29 mouse cellular contexts compared by ENCODE assay signal in genomic region chr7:66090676-66091190, GRCm38 (mm10). TPM values are rescaled to one million over a fixed set of nuclear protein-coding genes. Genes with fewer than 3 reads are reported as not detected.
"Had no signal": no experiment of that assay in that cellular context is flagged by ENCODE, and none has a peak within 500 bp of the region (broad histone marks: within the 10 kb centered on the region; RNA-seq: fewer than 3 reads in every experiment).

No protein-coding gene starts in this region.

- H3K4me3 ChIP-seq: intestine, embryonic 15.5 days; limb, embryonic 12.5 days; limb, embryonic 15.5 days; liver, embryonic 13.5 days; midbrain, embryonic 12.5 days; midbrain, embryonic 15.5 days; neural tube, embryonic 12.5 days; neural tube, embryonic 15.5 days had no signal

- H3K9ac ChIP-seq: intestine, embryonic 15.5 days; limb, embryonic 12.5 days; limb, embryonic 15.5 days; liver, embryonic 13.5 days; midbrain, embryonic 12.5 days; midbrain, embryonic 15.5 days; neural tube, embryonic 12.5 days; neural tube, embryonic 15.5 days had no signal

- ATAC-seq: midbrain, embryonic 15.5 days had no signal

- H3K4me1 ChIP-seq: intestine, embryonic 15.5 days; limb, embryonic 12.5 days; limb, embryonic 15.5 days; liver, embryonic 13.5 days; midbrain, embryonic 12.5 days; midbrain, embryonic 15.5 days; neural tube, embryonic 12.5 days; neural tube, embryonic 15.5 days had no signal

- H3K4me2 ChIP-seq: intestine, embryonic 15.5 days; limb, embryonic 12.5 days; limb, embryonic 15.5 days; liver, embryonic 13.5 days; midbrain, embryonic 12.5 days; midbrain, embryonic 15.5 days; neural tube, embryonic 12.5 days; neural tube, embryonic 15.5 days had no signal

- H3K27me3 ChIP-seq: intestine, embryonic 15.5 days; limb, embryonic 12.5 days; limb, embryonic 15.5 days; liver, embryonic 13.5 days; midbrain, embryonic 12.5 days; midbrain, embryonic 15.5 days; neural tube, embryonic 12.5 days; neural tube, embryonic 15.5 days had no signal

- H3K9me3 ChIP-seq: intestine, embryonic 15.5 days; limb, embryonic 12.5 days; limb, embryonic 15.5 days; liver, embryonic 13.5 days; midbrain, embryonic 12.5 days; midbrain, embryonic 15.5 days; neural tube, embryonic 12.5 days; neural tube, embryonic 15.5 days had no signal

- DNase-seq: layer of hippocampus, postnatal 36 days; left cerebral cortex, postnatal 4 days; liver, embryonic 13.5 days; lung, adult 2 months; lung, postnatal 14 days; lung, postnatal 4 days; right cerebral cortex, adult 18-20 months; right cerebral cortex, postnatal 14 days; right cerebral cortex, postnatal 4 days; thymus, adult 2 months; thymus, postnatal 14 days; thymus, postnatal 4 days had no signal

- H3K27ac ChIP-seq: intestine, embryonic 15.5 days; kidney, postnatal 0 days; limb, embryonic 12.5 days; limb, embryonic 15.5 days; liver, embryonic 13.5 days; midbrain, embryonic 12.5 days; midbrain, embryonic 15.5 days; neural tube, embryonic 12.5 days; neural tube, embryonic 15.5 days; stomach, postnatal 0 days had no signal

RNA-seq across cellular contexts. Expression of gene Gm45213, which starts 47.3 kb away (rescaled TPM):
- total RNA-seq: layer of hippocampus, adult 8-10 months; layer of hippocampus, postnatal 10 days; layer of hippocampus, postnatal 36 days; left cerebral cortex, adult 8-10 months; left cerebral cortex, postnatal 14 days; left cerebral cortex, postnatal 4 days; megakaryocyte progenitor cell, adult 5-6 weeks had no signal
- polyA plus RNA-seq: intestine, embryonic 15.5 days; kidney, postnatal 0 days; limb, embryonic 12.5 days; limb, embryonic 15.5 days; liver, embryonic 13.5 days; liver, embryonic 16.5 days; lung, adult 2 months; lung, embryonic 16.5 days; midbrain, embryonic 12.5 days; midbrain, embryonic 15.5 days; neural tube, embryonic 12.5 days; neural tube, embryonic 15.5 days; stomach, embryonic 14.5 days; stomach, postnatal 0 days; thymus, adult 2 months had no signal
